Mouse (Mus musculus) bone marrow macrophage, adult 2 months (primary cell): ENCODE data around the gene B4galnt2.

Experiments
- CTCF ChIP-seq: IDR thresholded peaks from 2 replicates; pipeline ENCODE4 v1.5.1; 2012; ENCODE audit warnings: low read depth, mild to moderate bottlenecking, low read length, moderate library complexity
- POLR2A ChIP-seq: IDR thresholded peaks from 2 replicates; pipeline ENCODE4 v1.6.1; 2012; ENCODE audit warnings: mild to moderate bottlenecking, low read depth, low read length, borderline replicate concordance

- TF ChIP-seq CTCF (no peak), POLR2A (no peak)
These were observed 78.9 kb downstream of the B4galnt2 start for GRCm38 (mm10) chr11:95835832-95836231.
